Mouse (Mus musculus) gastrocnemius, adult 8-10 months (tissue): ENCODE results near the gene Cacng8. TPM values are rescaled to one million over a fixed set of nuclear protein-coding genes. Genes with fewer than 3 reads are reported as not detected.
"Not testable (repeated sequence)": the region's sequence is repeated elsewhere in the genome, so short reads cannot be mapped to it uniquely, and the experiment has no call there.

Source experiments
- DNase-seq, 2 experiments: peaks; one replicate each; pipeline ENCODE4 v3.0.0; 2022; ENCODE audit warnings: low spot score in 2 of 2
- total RNA-seq, 4 experiments: library from RNA; stranded (reverse); gene quantifications; 2 replicates each; pipeline ENCODE4 v1.2.4; 2022

The Cacng8 gene
- total RNA-seq, 4 experiments from 2014 or later = not detected

- DNase-seq = no peak
Observed at GRCm38 (mm10) chr7:3386036-3386730, 4.3 kb upstream of the Cacng8 start.

GRCm38 (mm10) chr7:3387761-3388160, 2.7 kb upstream of the Cacng8 start:
- no peak for DNase-seq

GRCm38 (mm10) chr7:3388885-3389284, 1.6 kb upstream of the Cacng8 start:
- no peak for DNase-seq

- no peak for DNase-seq
Observed at GRCm38 (mm10) chr7:3389444-3390412, 755 bp upstream of the Cacng8 start.

GRCm38 (mm10) chr7:3391081-3391451, 583 bp downstream of the Cacng8 start:
- no peak for DNase-seq

GRCm38 (mm10) chr7:3391809-3392208, 1.3 kb downstream of the Cacng8 start:
- no peak for DNase-seq

GRCm38 (mm10) chr7:3397355-3397754, 6.9 kb downstream of the Cacng8 start:
- DNase-seq = no peak

GRCm38 (mm10) chr7:3397797-3398196, 7.3 kb downstream of the Cacng8 start:
- DNase-seq = no peak

GRCm38 (mm10) chr7:3398363-3398762, 7.9 kb downstream of the Cacng8 start:
- DNase-seq = not testable (repeated sequence)

GRCm38 (mm10) chr7:3399937-3400336, 9.5 kb downstream of the Cacng8 start:
- DNase-seq = no peak

- DNase-seq = no peak
Observed at GRCm38 (mm10) chr7:3409729-3410520, 19.4 kb downstream of the Cacng8 start.

GRCm38 (mm10) chr7:3411160-3411941, 20.9 kb downstream of the Cacng8 start:
- DNase-seq = no peak

- DNase-seq = no peak
Observed at GRCm38 (mm10) chr7:3412036-3412435, 21.6 kb downstream of the Cacng8 start.

- peak in 1 of 2 experiments; percentile 29 for DNase-seq
Observed at GRCm38 (mm10) chr7:3414888-3415287, 24.4 kb downstream of the Cacng8 start.

- DNase-seq = peak in 1 of 2 experiments; percentile 29
Observed at GRCm38 (mm10) chr7:3415378-3415777, 24.9 kb downstream of the Cacng8 start.

GRCm38 (mm10) chr7:3419941-3420340, 29.5 kb downstream of the Cacng8 start:
- no peak for DNase-seq

GRCm38 (mm10) chr7:3420466-3420865, 30.0 kb downstream of the Cacng8 start:
- DNase-seq = no peak

GRCm38 (mm10) chr7:3421297-3421696, 30.8 kb downstream of the Cacng8 start:
- DNase-seq = no peak

GRCm38 (mm10) chr7:3422051-3422450, 31.6 kb downstream of the Cacng8 start:
- DNase-seq = no peak

GRCm38 (mm10) chr7:3423430-3423829, 32.9 kb downstream of the Cacng8 start:
- peak; percentile 25 to 46 for DNase-seq

- no peak for DNase-seq
Observed at GRCm38 (mm10) chr7:3423895-3424294, 33.4 kb downstream of the Cacng8 start, which contains the start of gene Cacng6. Gene Cacng6 (plus strand): TSS chr7:3424195.
